Mouse (Mus musculus): ENCODE data around the gene Ddx49. TPM values are rescaled to one million over a fixed set of nuclear protein-coding genes. Genes with fewer than 3 reads are reported as not detected.

Gene Ddx49
- polyA plus RNA-seq, 1 experiment from 2014 or later = 45.8 TPM

- no peak overlapping the region for H3K4me3 ChIP-seq
- peaks cover 32% of the 10 kb centered on the region for H3K4me1 ChIP-seq (replicated peaks)
- peaks cover 15% of the 10 kb centered on the region; the same call in 1 of the 2 replicates for H3K27me3 ChIP-seq
- no peak overlapping the region for H3K9ac ChIP-seq
- H3K36me3 ChIP-seq = peaks cover 93% of the 10 kb centered on the region
- WGBS = 24% methylated on average over 40 of the region's 41 CpGs
- peak; percentile 74 for ATAC-seq (ENCODE audit: low FRiP score)
- no peaks in the 10 kb centered on the region for H3K9me3 ChIP-seq
- H3K27ac ChIP-seq = peak overlapping the region; percentile 46; the same call in 1 of the 2 replicates
- no peak overlapping the region for H3K4me2 ChIP-seq
Measured at GRCm38 (mm10) chr8:70332070-70332877, 30.0 kb upstream of the Ddx49 start.

- peaks cover 92% of the 10 kb centered on the region for H3K36me3 ChIP-seq
- 0 out of 2 replicates have a peak overlapping the region, but pooled peaks have one; percentile 29 for H3K4me2 ChIP-seq
- peaks cover 15% of the 10 kb centered on the region; the same call in 1 of the 2 replicates for H3K27me3 ChIP-seq
- no peak overlapping the region for H3K4me3 ChIP-seq
- H3K4me1 ChIP-seq (replicated peaks) = peaks cover 32% of the 10 kb centered on the region
- H3K27ac ChIP-seq = no peak overlapping the region
- 0 out of 2 replicates have a peak overlapping the region, but pooled peaks have one; percentile 36 for H3K9ac ChIP-seq
- no peaks in the 10 kb centered on the region for H3K9me3 ChIP-seq
- ATAC-seq (ENCODE audit: low FRiP score) = no peak
- WGBS = 71% methylated on average over 19 of the region's 19 CpGs
Measured at GRCm38 (mm10) chr8:70331526-70331925, 29.2 kb upstream of the Ddx49 start.

- H3K4me2 ChIP-seq = peak overlapping the region; percentile 29; the same call in 1 of the 2 replicates
- H3K4me1 ChIP-seq (replicated peaks) = peaks cover 32% of the 10 kb centered on the region
- peaks cover 15% of the 10 kb centered on the region; the same call in 1 of the 2 replicates for H3K27me3 ChIP-seq
- 21% methylated on average over 53 of the region's 53 CpGs for WGBS
- 0 out of 2 replicates have a peak overlapping the region, but pooled peaks have one; percentile 9 for H3K4me3 ChIP-seq
- no peak overlapping the region for H3K27ac ChIP-seq
- peak overlapping the region; percentile 56 for H3K9ac ChIP-seq
- H3K36me3 ChIP-seq = peaks cover 90% of the 10 kb centered on the region
- peak; percentile 74 for ATAC-seq (ENCODE audit: low FRiP score)
- no peaks in the 10 kb centered on the region for H3K9me3 ChIP-seq
Measured at GRCm38 (mm10) chr8:70330741-70331364, 28.6 kb upstream of the Ddx49 start.

- H3K9ac ChIP-seq = peak overlapping the region; percentile 56
- no peaks in the 10 kb centered on the region for H3K9me3 ChIP-seq
- peaks cover 88% of the 10 kb centered on the region for H3K36me3 ChIP-seq
- peaks cover 32% of the 10 kb centered on the region for H3K4me1 ChIP-seq (replicated peaks)
- peak overlapping the region; percentile 29; the same call in 1 of the 2 replicates for H3K4me2 ChIP-seq
- peak; percentile 41 for ATAC-seq (ENCODE audit: low FRiP score)
- H3K27ac ChIP-seq = no peak overlapping the region
- peaks cover 15% of the 10 kb centered on the region; the same call in 1 of the 2 replicates for H3K27me3 ChIP-seq
- WGBS = 7% methylated on average over 45 of the region's 45 CpGs
- 0 out of 2 replicates have a peak overlapping the region, but pooled peaks have one; percentile 0 for H3K4me3 ChIP-seq
Measured at GRCm38 (mm10) chr8:70329835-70330740, 27.8 kb upstream of the Ddx49 start.

- Histone ChIP-seq H3K27me3 (peaks cover 15% of the 10 kb centered on the region; the same call in 1 of the 2 replicates), H3K4me1 (replicated peaks) (peaks cover 32% of the 10 kb centered on the region), H3K4me3 (0 out of 2 replicates have a peak within 1 kb of the TSS, but pooled peaks have one; percentile 0), H3K9me3 (no peaks in the 10 kb centered on the region), H3K9ac (peak within 1 kb of the TSS; percentile 56), H3K36me3 (peaks cover 88% of the 10 kb centered on the region), H3K27ac (no peak within 1 kb of the TSS), H3K4me2 (peak within 1 kb of the TSS; percentile 29; the same call in 1 of the 2 replicates)
- WGBS = 30% methylated on average over 14 of the region's 14 CpGs
- no peak for ATAC-seq (ENCODE audit: low FRiP score)
Measured at GRCm38 (mm10) chr8:70329124-70329834, 27.0 kb upstream of the Ddx49 start, which contains the start of gene Gdf1. Gene Gdf1 (plus strand): TSS chr8:70329817.

GRCm38 (mm10) chr8:70327512-70327911 lies 25.2 kb upstream of the Ddx49 start:
- no peak overlapping the region for H3K27ac ChIP-seq
- no peak overlapping the region for H3K4me3 ChIP-seq
- WGBS = 96% methylated on average over 6 of the region's 6 CpGs
- H3K36me3 ChIP-seq = peaks cover 88% of the 10 kb centered on the region
- no peak overlapping the region for H3K9ac ChIP-seq
- H3K27me3 ChIP-seq = peaks cover 15% of the 10 kb centered on the region; the same call in 1 of the 2 replicates
- H3K4me2 ChIP-seq = no peak overlapping the region
- peaks cover 32% of the 10 kb centered on the region for H3K4me1 ChIP-seq (replicated peaks)
- H3K9me3 ChIP-seq = no peaks in the 10 kb centered on the region
- ATAC-seq (ENCODE audit: low FRiP score) = no peak

GRCm38 (mm10) chr8:70323716-70324115 lies 21.4 kb upstream of the Ddx49 start:
- Histone ChIP-seq H3K27me3 (no peaks in the 10 kb centered on the region), H3K27ac (no peak overlapping the region), H3K4me3 (no peak overlapping the region), H3K9me3 (no peaks in the 10 kb centered on the region), H3K9ac (no peak overlapping the region), H3K4me2 (no peak overlapping the region), H3K36me3 (peaks cover 92% of the 10 kb centered on the region), H3K4me1 (replicated peaks) (0 out of 2 replicates have a peak, but pooled peaks cover 3% of the 10 kb centered on the region)
- WGBS = 96% methylated on average over 3 of the region's 3 CpGs
- ATAC-seq (ENCODE audit: low FRiP score) = no peak

GRCm38 (mm10) chr8:70317872-70318271 lies 15.6 kb upstream of the Ddx49 start:
- Histone ChIP-seq H3K4me2 (peak overlapping the region; percentile 88), H3K4me3 (peak overlapping the region; percentile 67; the same call in 1 of the 2 replicates), H3K9ac (peak overlapping the region; percentile 89), H3K9me3 (no peaks in the 10 kb centered on the region), H3K27ac (peak overlapping the region; percentile 95), H3K36me3 (peaks cover 53% of the 10 kb centered on the region), H3K27me3 (no peaks in the 10 kb centered on the region), H3K4me1 (replicated peaks) (peaks cover 39% of the 10 kb centered on the region)
- WGBS = 82% methylated on average over 5 of the region's 5 CpGs
- no peak for ATAC-seq (ENCODE audit: low FRiP score)

- Histone ChIP-seq H3K4me2 (peak overlapping the region; percentile 88), H3K4me3 (peak overlapping the region; percentile 67), H3K9ac (peak overlapping the region; percentile 89), H3K27me3 (no peaks in the 10 kb centered on the region), H3K36me3 (peaks cover 53% of the 10 kb centered on the region), H3K27ac (peak overlapping the region; percentile 95), H3K9me3 (no peaks in the 10 kb centered on the region), H3K4me1 (replicated peaks) (peaks cover 39% of the 10 kb centered on the region)
- peak; percentile 85 for ATAC-seq (ENCODE audit: low FRiP score)
- WGBS = 9% methylated on average over 15 of the region's 15 CpGs
Measured at GRCm38 (mm10) chr8:70316511-70317504, 14.5 kb upstream of the Ddx49 start.
